ENCODE assay signal across 8 mouse cellular contexts in the genomic region with DNA sequence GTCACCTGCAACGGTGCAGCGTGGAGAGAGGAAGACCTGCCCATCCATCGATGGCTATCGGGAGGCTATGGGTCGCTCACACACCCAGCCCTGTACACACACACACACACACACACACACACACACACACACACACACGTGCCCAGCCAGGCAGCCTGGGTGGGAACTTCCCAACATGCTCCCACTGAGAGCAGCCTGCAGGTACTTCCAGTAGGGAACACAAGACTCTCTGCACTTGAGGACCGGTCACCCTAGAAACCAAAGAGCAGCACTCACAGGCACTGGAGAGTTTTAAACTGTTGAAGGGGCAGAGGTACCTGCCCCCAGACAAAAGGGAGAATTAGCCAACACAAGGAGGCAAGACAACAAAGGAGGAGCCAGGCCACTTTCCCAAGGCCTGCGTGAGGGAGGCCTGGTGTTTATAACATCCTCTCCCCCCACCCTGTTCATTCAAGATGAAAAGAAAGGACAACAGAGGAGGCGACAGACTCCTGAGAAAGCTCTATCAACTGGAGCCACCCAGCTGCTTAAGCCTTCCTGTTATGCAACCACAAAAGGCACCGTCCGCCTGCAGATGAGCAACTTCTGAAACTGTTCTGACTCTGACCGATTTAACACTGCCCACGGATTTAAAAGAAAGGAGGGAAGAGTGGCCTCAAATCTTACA.
A peak's percentile ranks its signal among the peaks of the same experiment; 100 is the strongest.
DNase-seq lines count a peak whose midpoint lies in the region; ATAC-seq and TF ChIP-seq lines count a peak whose summit lies in the region.

No protein-coding gene starts in this region.

- DNase-seq in heart, postnatal 0 days (ENCODE audit: low spot score), result peak; percentile 29
- DNase-seq in heart, postnatal 10 days, result no peak
- DNase-seq in R1 (ENCODE audit: low read depth, low spot score), result peak; percentile 28
- DNase-seq in lung, postnatal 14 days, result peak; percentile 38
- no peak for DNase-seq in thymus, adult 18-20 months
- DNase-seq in cerebellum, postnatal 14 days, result no peak
- no peak for DNase-seq in kidney, adult 8-10 months

- no peak overlapping the region for H3K4me3 ChIP-seq in heart, postnatal 0 days (ENCODE audit: low read depth, low read length)
- H3K4me3 ChIP-seq in forebrain, embryonic 13.5 days, result no peak overlapping the region

- 61% methylated on average over 13 of the region's 13 CpGs for WGBS in heart, postnatal 0 days
- 27% methylated on average over 13 of the region's 13 CpGs for WGBS in forebrain, embryonic 13.5 days

- H3K27me3 ChIP-seq in heart, postnatal 0 days (ENCODE audit: control insufficient read depth, insufficient read depth, low read length), result no peaks in the 10 kb centered on the region
- peaks cover 16% of the 10 kb centered on the region for H3K27me3 ChIP-seq in forebrain, embryonic 13.5 days

- H3K4me1 ChIP-seq in heart, postnatal 0 days (ENCODE audit: control insufficient read depth, insufficient read depth), result 0 out of 2 replicates have a peak, but pooled peaks cover 10% of the 10 kb centered on the region
- H3K4me1 ChIP-seq in forebrain, embryonic 13.5 days, result peaks cover 41% of the 10 kb centered on the region

- ATAC-seq in heart, postnatal 0 days (ENCODE audit: insufficient read depth, low read depth), result no peak; the same call in 1 of the 2 replicates
- ATAC-seq in forebrain, embryonic 13.5 days, result 0 out of 2 replicates have a peak, but pooled peaks have one; percentile 14

- no peak for TF ChIP-seq EP300 in heart, postnatal 0 days (IDR thresholded peaks at IDR 0.05; ENCODE audit: low read depth)

- H3K4me2 ChIP-seq in heart, postnatal 0 days (ENCODE audit: low read depth, low read length), result peak overlapping the region; percentile 90; the same call in 1 of the 2 replicates
- H3K4me2 ChIP-seq in forebrain, embryonic 13.5 days, result 0 out of 2 replicates have a peak overlapping the region, but pooled peaks have one; percentile 12

- H3K36me3 ChIP-seq in heart, postnatal 0 days (replicated peaks; ENCODE audit: control insufficient read depth, insufficient read depth, low read length), result no peaks in the 10 kb centered on the region
- H3K36me3 ChIP-seq in forebrain, embryonic 13.5 days (ENCODE audit: poor library complexity, severe bottlenecking), result peaks cover 14% of the 10 kb centered on the region

- no peak for TF ChIP-seq CTCF in heart, postnatal 0 days (IDR thresholded peaks at IDR 0.05; ENCODE audit: low read depth)

- H3K27ac ChIP-seq in heart, postnatal 0 days (ENCODE audit: low read depth), result no peak overlapping the region
- no peak overlapping the region for H3K27ac ChIP-seq in forebrain, embryonic 13.5 days

- H3K9ac ChIP-seq in heart, postnatal 0 days (replicated peaks; ENCODE audit: low read depth, low read length), result no peak overlapping the region
- H3K9ac ChIP-seq in forebrain, embryonic 13.5 days, result no peak overlapping the region

- no peaks in the 10 kb centered on the region for H3K9me3 ChIP-seq in heart, postnatal 0 days (replicated peaks; ENCODE audit: control insufficient read depth, low read length)
- no peaks in the 10 kb centered on the region for H3K9me3 ChIP-seq in forebrain, embryonic 13.5 days (replicated peaks)

- intact Hi-C loops in heart, postnatal 10 days (cut with DNase I), result no loop called here

Comparison
In these comparisons a context has a peak if more than half of its experiments do, and no peak if none do; other contexts are left out.
1. DNase-seq: peak in heart, postnatal 0 days (single experiment), R1 (single experiment) and lung, postnatal 14 days (single experiment); none in heart, postnatal 10 days (0 of 2), thymus, adult 18-20 months (0 of 2), cerebellum, postnatal 14 days (0 of 2) and kidney, adult 8-10 months (0 of 2).